Mouse (Mus musculus) embryonic facial prominence, embryonic 10.5 days (tissue): ENCODE measurements around the gene Slc44a3. TPM values are rescaled to one million over a fixed set of nuclear protein-coding genes. Genes with fewer than 3 reads are reported as not detected.
A peak's percentile ranks its signal among the peaks of the same experiment; 100 is the strongest.

Source experiments
- DNase-seq: peaks from one replicate; pipeline ENCODE4 v3.0.0-alpha.2; 2017; ENCODE audit warnings: low spot score
- H3K27ac ChIP-seq: fragments of 300-500 bp; sonication (generic); replicated peaks from 2 replicates; pipeline ENCODE4 v1.5.1; 2016; ENCODE audit warnings: mild to moderate bottlenecking
- H3K27me3 ChIP-seq: fragments of 300-500 bp; sonication (generic); replicated peaks from 2 replicates; pipeline ENCODE4 v1.6.1; 2016; ENCODE audit warnings: low read depth, mild to moderate bottlenecking; ENCODE audit not compliant: poor library complexity, severe bottlenecking
- H3K36me3 ChIP-seq: fragments of 300-500 bp; sonication (generic); replicated peaks from 2 replicates; pipeline ENCODE4 v1.6.1; 2016; ENCODE audit warnings: mild to moderate bottlenecking, moderate library complexity
- H3K4me1 ChIP-seq: fragments of 300-500 bp; sonication (generic); 2 replicates; pipeline ENCODE4 v1.6.1; 2016
- H3K4me3 ChIP-seq: fragments of 300-500 bp; sonication (generic); 2 replicates; pipeline ENCODE4 v1.5.1; 2016; ENCODE audit warnings: mild to moderate bottlenecking, moderate library complexity
- H3K9me3 ChIP-seq: fragments of 300-500 bp; sonication (generic); 2 replicates; pipeline ENCODE4 v1.6.1; 2016; ENCODE audit warnings: mild to moderate bottlenecking
- WGBS: fragments of 180-500 bp; shearing (Covaris S2); methylation state at CpG from one replicate; pipeline ENCODE4 v1.1.7; 2016; 5-methylcytosine and 5-hydroxymethylcytosine counted together
- polyA plus RNA-seq: library from polyadenylated mRNA; unstranded; fragments of >200 nt; fragmentation: Nextera tagmentation; extraction: Ambion mirVana; gene quantifications from 2 replicates; pipeline ENCODE4 v1.2.1, GENCODE M21; 2016

Gene Slc44a3
- polyA plus RNA-seq, 1 experiment from 2014 or later: 1.6 TPM

GRCm38 (mm10) chr3:121441504-121441903 is 90.7 kb downstream of the Slc44a3 start:
- Histone ChIP-seq H3K4me1 (peaks cover 41% of the 10 kb centered on the region), H3K4me3 (no peak overlapping the region), H3K27me3 (no peaks in the 10 kb centered on the region), H3K36me3 (peaks cover 92% of the 10 kb centered on the region), H3K9me3 (peaks cover 9% of the 10 kb centered on the region; the same call in 1 of the 2 replicates), H3K27ac (no peak overlapping the region)
- 96% methylated on average over 12 of the region's 12 CpGs for WGBS
- DNase-seq: no peak

- H3K27ac ChIP-seq: no peak overlapping the region
- peaks cover 55% of the 10 kb centered on the region for H3K4me1 ChIP-seq
- H3K4me3 ChIP-seq: no peak overlapping the region
- no peaks in the 10 kb centered on the region for H3K27me3 ChIP-seq
- H3K36me3 ChIP-seq: peaks cover 93% of the 10 kb centered on the region
- peaks cover 4% of the 10 kb centered on the region; the same call in 1 of the 2 replicates for H3K9me3 ChIP-seq
- DNase-seq: no peak
- WGBS: 88% methylated on average over 11 of the region's 11 CpGs
Measured at GRCm38 (mm10) chr3:121439623-121440161, 92.5 kb downstream of the Slc44a3 start.

GRCm38 (mm10) chr3:121437996-121438395 is 94.2 kb downstream of the Slc44a3 start:
- H3K4me1 ChIP-seq: peaks cover 72% of the 10 kb centered on the region
- no peak overlapping the region for H3K4me3 ChIP-seq
- WGBS: 70% methylated on average over 7 of the region's 7 CpGs
- peaks cover 83% of the 10 kb centered on the region for H3K36me3 ChIP-seq
- H3K27ac ChIP-seq: no peak overlapping the region
- H3K27me3 ChIP-seq: no peaks in the 10 kb centered on the region
- no peaks in the 10 kb centered on the region for H3K9me3 ChIP-seq
- no peak for DNase-seq

GRCm38 (mm10) chr3:121437070-121437469 is 95.1 kb downstream of the Slc44a3 start:
- peaks cover 82% of the 10 kb centered on the region for H3K4me1 ChIP-seq
- 91% methylated on average over 7 of the region's 7 CpGs for WGBS
- H3K36me3 ChIP-seq: peaks cover 82% of the 10 kb centered on the region

GRCm38 (mm10) chr3:121435296-121435695 is 96.9 kb downstream of the Slc44a3 start:
- no peak for DNase-seq
- Histone ChIP-seq H3K36me3 (peaks cover 77% of the 10 kb centered on the region), H3K4me1 (peaks cover 91% of the 10 kb centered on the region), H3K27me3 (no peaks in the 10 kb centered on the region), H3K9me3 (no peaks in the 10 kb centered on the region), H3K4me3 (no peak overlapping the region), H3K27ac (no peak overlapping the region; the same call in 1 of the 2 replicates)
- 75% methylated on average over 5 of the region's 5 CpGs for WGBS

More at GRCm38 (mm10) chr3:121437070-121437469, 95.1 kb downstream of the Slc44a3 start:
- Histone ChIP-seq H3K27ac (no peak overlapping the region), H3K27me3 (no peaks in the 10 kb centered on the region), H3K9me3 (no peaks in the 10 kb centered on the region), H3K4me3 (no peak overlapping the region)
- DNase-seq: no peak

GRCm38 (mm10) chr3:121433968-121434533 is 98.2 kb downstream of the Slc44a3 start:
- Histone ChIP-seq H3K27me3 (no peaks in the 10 kb centered on the region), H3K36me3 (peaks cover 69% of the 10 kb centered on the region), H3K9me3 (no peaks in the 10 kb centered on the region), H3K4me3 (peak overlapping the region; percentile 44), H3K4me1 (peaks cover 92% of the 10 kb centered on the region), H3K27ac (peak overlapping the region; percentile 86)
- 29% methylated on average over 8 of the region's 8 CpGs for WGBS
- DNase-seq: peak; percentile 77

GRCm38 (mm10) chr3:121433359-121433758 is 98.8 kb downstream of the Slc44a3 start:
- Histone ChIP-seq H3K4me1 (peaks cover 93% of the 10 kb centered on the region), H3K27me3 (no peaks in the 10 kb centered on the region), H3K36me3 (peaks cover 62% of the 10 kb centered on the region), H3K27ac (peak overlapping the region; percentile 86), H3K9me3 (no peaks in the 10 kb centered on the region), H3K4me3 (peak overlapping the region; percentile 44)
- DNase-seq: no peak
- 64% methylated on average over 6 of the region's 6 CpGs for WGBS

GRCm38 (mm10) chr3:121430289-121430936 is 101.8 kb downstream of the Slc44a3 start:
- Histone ChIP-seq H3K4me3 (peak overlapping the region; percentile 89; the same call in 1 of the 2 replicates), H3K36me3 (peaks cover 36% of the 10 kb centered on the region), H3K27me3 (no peaks in the 10 kb centered on the region), H3K4me1 (peaks cover 78% of the 10 kb centered on the region), H3K9me3 (no peaks in the 10 kb centered on the region), H3K27ac (no peak overlapping the region; the same call in 1 of the 2 replicates)
- DNase-seq: peak; percentile 9
- WGBS: 46% methylated on average over 7 of the region's 7 CpGs

GRCm38 (mm10) chr3:121429469-121429868 is 102.7 kb downstream of the Slc44a3 start:
- no peaks in the 10 kb centered on the region for H3K9me3 ChIP-seq
- peak; percentile 8 for DNase-seq
- peaks cover 8% of the 10 kb centered on the region for H3K27me3 ChIP-seq
- 59% methylated on average over 3 of the region's 3 CpGs for WGBS
- H3K36me3 ChIP-seq: peaks cover 32% of the 10 kb centered on the region
- 0 out of 2 replicates have a peak overlapping the region, but pooled peaks have one; percentile 10 for H3K27ac ChIP-seq
- H3K4me3 ChIP-seq: peak overlapping the region; percentile 89
- peaks cover 75% of the 10 kb centered on the region for H3K4me1 ChIP-seq

- peaks cover 68% of the 10 kb centered on the region for H3K4me1 ChIP-seq
- H3K9me3 ChIP-seq: no peaks in the 10 kb centered on the region
- peaks cover 31% of the 10 kb centered on the region for H3K36me3 ChIP-seq
- WGBS: 69% methylated on average over 11 of the region's 11 CpGs
- DNase-seq: peak; percentile 9
- H3K27me3 ChIP-seq: peaks cover 11% of the 10 kb centered on the region
- peak overlapping the region; percentile 99 for H3K27ac ChIP-seq
- peak overlapping the region; percentile 89 for H3K4me3 ChIP-seq
Measured at GRCm38 (mm10) chr3:121428696-121429259, 103.4 kb downstream of the Slc44a3 start.

GRCm38 (mm10) chr3:121428230-121428629 is 104.0 kb downstream of the Slc44a3 start:
- peak; percentile 23 for DNase-seq
- Histone ChIP-seq H3K27ac (peak overlapping the region; percentile 99), H3K27me3 (peaks cover 14% of the 10 kb centered on the region), H3K36me3 (peaks cover 26% of the 10 kb centered on the region), H3K4me3 (peak overlapping the region; percentile 89), H3K4me1 (peaks cover 62% of the 10 kb centered on the region), H3K9me3 (no peaks in the 10 kb centered on the region)
- 8% methylated on average over 8 of the region's 8 CpGs for WGBS

- H3K4me1 ChIP-seq: peaks cover 55% of the 10 kb centered on the region
- peak overlapping the region; percentile 99 for H3K27ac ChIP-seq
- peaks cover 22% of the 10 kb centered on the region for H3K36me3 ChIP-seq
- H3K4me3 ChIP-seq: peak overlapping the region; percentile 89
- under 1% methylated on average over 13 of the region's 13 CpGs for WGBS
- peaks cover 16% of the 10 kb centered on the region for H3K27me3 ChIP-seq
- no peaks in the 10 kb centered on the region for H3K9me3 ChIP-seq
- DNase-seq: peak; percentile 92
Measured at GRCm38 (mm10) chr3:121427520-121427908, 104.7 kb downstream of the Slc44a3 start.
